Mouse (Mus musculus) left cerebral cortex, adult 18-20 months (tissue): ENCODE measurements around the gene Veph1. TPM values are rescaled to one million over a fixed set of nuclear protein-coding genes. Genes with fewer than 3 reads are reported as not detected.

Experiments used
- DNase-seq, 2 experiments: peaks; one replicate each; pipeline ENCODE4 v3.0.0; 2021 to 2022; ENCODE audit warnings: low spot score in 2 of 2, mixed read lengths in 1 of 2
- total RNA-seq, 2 experiments: library from RNA; stranded (reverse); gene quantifications; 2 replicates each; pipeline ENCODE4 v1.2.3; 2021

Veph1 gene
- total RNA-seq, 2 experiments from 2014 or later, result 0.19 TPM; not detected in 1

DNA sequence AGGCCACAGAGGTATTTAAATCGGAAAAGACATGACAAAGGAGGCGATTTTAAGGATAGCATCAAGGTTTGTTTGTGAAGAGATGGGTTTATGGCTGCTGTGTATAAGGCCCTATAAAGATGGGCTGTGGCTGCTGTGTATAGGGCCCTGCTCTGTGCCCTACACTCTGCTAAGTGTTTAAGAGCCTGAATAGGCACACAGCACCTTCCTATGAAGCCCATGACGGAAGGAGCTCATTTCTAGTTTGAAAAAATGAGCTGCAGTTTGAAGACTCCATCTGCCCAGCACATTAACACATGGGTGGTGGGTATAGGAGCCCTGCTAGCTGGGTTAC lies 194.1 kb downstream of the Veph1 start:
- no peak for DNase-seq

DNA sequence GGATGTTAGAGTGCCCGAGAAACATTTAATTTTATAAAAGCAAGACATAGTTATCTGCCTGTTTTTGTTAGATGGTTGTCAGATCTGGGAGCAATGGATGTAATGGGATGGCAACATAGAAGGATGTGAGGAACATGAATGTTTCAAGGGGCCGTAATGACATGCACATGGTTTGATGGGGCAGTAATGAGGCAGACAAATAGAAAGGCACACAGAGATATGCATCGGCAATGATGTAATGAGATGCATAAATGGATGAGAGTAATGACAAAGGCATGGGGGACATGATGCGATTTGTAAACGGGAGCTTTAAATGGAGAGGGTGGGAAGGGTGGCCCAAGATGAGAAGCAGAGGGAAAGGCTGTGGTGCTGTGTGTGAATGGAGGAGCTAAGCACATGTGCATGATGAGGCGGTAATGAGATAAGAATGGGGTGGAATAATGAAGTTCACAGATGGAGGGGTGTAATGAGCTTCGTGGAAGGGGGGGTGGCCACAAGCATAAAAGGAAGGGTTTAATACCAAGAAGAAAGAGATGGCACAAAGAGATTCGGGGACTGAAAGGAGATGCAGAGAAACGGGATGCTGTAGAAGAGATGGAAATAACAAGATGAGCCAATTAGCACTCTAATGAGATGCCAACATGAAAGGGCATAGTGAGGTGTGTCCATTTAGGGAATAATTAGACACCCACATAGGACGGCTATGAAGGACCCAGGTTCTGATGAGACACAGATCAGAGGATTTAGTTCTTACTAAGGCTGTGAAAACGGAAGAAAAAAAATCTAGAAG lies 194.6 kb downstream of the Veph1 start:
- DNase-seq, result no peak

DNA sequence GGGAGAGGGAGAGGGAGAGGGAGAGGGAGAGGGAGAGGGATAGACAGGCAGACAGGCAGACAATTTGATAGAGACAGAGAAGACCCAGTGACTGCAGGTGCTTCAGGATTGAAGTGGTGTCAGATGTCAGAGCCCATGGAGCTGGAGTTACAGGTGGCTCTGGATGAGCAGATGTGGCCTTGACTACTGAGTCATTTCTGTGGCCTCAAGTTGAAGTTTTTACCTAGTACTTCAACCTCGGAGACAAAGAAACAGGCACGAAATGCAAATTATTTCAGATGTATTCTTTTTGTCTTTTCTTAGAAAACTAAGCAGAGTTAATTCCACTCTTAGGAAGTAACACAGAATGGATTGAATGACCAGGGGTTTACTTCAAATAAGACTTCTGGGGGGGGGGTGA lies 195.6 kb downstream of the Veph1 start:
- DNase-seq, result no peak

DNA sequence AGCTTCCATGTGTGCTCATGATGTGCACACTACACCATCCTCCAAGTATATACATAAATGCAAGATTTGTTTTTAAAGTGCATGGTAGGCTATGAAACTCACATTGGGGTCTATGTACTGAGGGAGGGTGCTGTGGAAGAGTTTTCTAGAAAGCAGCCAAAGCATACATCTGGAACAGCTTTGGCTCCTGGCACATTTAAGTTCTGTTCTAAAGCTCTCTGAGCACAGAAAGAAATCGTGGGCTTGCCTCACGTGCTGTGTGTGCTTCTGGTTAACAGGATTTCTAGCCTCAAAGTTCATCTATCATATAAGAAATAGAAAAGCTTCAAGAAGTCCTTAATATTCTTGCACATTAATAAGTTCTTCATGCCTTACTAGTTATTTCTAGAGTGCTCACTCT lies 204.9 kb downstream of the Veph1 start:
- DNase-seq, result no peak

DNA sequence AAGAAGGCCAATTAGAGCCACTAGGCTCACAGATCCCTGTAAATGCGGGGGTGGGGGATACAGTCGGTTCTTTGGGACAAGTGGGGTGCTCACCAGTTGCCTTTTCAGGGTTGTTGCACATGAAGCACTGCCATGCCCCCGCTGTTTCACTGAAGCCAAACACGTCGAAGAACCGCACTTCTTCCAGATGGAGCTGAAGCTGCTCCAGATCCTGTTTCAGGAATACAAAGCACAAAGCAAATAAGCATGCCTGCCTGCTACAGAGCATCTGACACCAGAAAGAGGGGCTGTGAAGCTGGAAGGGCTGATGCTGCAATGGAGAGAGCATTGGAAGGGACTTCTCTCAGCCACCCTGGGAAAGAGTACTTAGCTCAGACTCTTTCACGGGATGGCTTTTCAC lies 209.0 kb downstream of the Veph1 start:
- no peak for DNase-seq

DNA sequence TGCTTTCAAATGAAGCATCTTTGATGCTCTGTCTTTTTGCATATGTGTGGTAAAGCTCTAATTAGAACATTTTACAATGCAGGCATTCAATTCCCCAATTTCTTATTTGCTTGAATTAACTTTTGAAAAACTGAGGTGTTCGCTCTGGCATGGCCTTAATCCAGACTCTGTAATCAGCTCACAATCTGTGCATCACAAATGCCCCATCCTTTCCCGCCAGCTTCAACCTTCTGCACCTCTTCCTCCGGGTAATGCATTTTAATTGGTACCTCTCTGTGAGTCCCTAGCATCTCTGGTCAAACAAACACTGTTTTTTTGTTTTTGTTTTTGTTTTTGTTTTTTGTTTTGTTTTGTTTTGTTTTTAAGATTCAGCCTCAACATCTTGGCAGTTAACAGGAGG lies 212.8 kb downstream of the Veph1 start:
- no peak for DNase-seq

DNA sequence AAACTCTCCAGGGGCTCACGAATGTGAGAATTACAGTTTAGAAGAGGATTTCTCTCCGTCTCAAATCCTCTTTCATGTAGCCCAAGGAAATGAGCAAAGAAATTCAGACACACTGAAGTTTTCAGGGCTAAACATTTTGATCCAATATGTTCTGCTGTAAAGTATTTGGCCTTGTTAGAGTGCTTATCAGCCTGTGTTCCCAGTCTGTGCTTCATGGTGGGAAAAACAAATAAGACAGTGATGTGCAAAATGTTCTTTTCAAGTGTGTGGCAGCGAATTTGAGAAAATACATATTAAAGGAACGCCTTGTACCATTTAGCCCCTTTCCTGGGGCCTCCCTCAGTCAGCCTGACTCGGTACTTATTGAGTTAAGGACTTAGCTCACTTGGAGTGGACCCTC lies 213.2 kb downstream of the Veph1 start:
- no peak for DNase-seq

DNA sequence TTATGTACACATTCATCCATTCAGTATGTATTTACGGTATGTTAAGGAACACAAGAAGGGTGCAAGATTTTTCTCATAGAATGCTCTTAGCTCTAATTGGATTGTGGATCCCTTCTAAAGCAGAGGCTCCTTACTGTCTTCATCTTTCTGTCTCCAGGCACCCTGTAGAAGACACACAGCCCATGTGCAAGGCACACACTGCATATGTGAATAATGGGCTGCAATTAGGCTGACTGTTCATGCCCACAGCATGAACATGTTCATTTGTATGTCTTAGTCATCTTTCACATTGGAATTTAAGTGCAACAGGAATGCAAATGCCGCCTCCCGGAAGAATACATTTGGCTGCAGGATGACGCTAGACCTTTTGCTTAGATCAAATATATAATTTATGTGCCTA lies 213.7 kb downstream of the Veph1 start:
- no peak for DNase-seq

DNA sequence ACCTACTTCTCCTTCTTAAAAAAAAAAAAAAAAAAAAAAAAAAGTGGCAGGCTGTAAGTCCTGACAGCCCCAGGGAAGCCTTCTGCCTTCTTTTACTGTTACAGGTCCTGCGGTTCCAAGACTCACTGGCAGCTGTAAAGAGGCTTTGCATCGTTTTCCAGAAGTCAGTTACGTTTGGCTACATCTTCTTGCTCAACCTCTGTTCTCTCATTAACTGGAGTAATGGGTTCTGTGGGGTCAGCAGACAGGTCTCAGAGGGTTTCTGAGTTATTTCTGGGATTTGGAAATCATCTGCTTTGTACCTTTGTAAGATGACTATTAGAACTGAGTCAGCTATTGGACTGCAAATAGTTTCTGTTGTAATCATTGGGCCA lies 215.3 kb downstream of the Veph1 start:
- DNase-seq, result no peak

DNA sequence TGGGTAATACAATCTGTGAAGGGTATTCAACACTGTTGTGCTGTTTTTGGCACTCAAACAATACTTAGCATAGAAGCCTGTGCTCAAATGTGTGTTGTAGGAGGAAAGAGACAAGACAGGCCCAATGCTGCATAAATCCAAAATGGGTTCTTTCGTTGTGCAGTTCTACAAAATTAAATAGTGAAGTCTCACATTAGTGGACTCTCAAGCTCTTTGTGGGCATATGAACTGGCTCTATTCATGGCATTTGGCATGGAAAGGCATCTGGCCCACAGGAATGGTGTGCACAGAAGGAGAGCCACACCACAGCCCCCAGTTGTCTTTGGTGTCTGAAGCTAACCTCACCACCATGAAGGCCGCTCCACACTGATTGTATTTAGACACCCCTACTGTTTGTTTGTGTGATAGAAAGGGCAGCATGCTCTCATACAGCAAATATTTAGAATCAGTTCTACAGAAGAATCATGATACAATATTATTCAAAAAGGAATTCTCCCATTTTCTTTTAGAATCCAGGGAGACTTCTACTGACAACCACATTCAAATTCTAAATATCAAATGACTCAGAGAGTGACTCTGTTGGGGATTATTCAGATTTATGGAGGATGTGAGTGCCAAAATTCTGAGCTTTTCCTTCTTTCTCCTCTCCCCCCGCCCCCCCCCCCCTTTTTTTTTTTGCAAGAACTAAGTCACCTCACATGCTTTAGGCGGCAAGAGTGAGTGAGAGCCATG lies 215.8 kb downstream of the Veph1 start:
- peak in 1 of 2 experiments; percentile 10 for DNase-seq

DNA sequence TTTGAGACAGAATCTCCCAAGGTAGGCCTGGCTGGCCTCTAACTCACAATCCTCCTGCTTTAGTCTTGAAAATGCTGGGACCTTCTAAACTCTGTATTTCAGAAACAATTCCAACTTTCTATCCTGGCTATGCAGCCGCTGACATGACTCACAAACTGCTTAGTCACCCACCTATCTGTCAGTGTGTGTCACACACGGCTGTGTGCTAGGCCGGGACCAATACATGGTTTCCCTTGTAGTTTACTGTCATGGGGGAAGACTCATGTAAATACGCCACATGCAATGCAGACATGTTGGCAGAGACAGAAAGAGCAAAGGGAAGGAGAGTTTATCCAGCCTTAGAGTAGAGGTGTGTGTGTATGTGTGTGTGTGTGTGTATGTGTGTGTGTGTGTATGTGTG lies 216.8 kb downstream of the Veph1 start:
- DNase-seq, result no peak

DNA sequence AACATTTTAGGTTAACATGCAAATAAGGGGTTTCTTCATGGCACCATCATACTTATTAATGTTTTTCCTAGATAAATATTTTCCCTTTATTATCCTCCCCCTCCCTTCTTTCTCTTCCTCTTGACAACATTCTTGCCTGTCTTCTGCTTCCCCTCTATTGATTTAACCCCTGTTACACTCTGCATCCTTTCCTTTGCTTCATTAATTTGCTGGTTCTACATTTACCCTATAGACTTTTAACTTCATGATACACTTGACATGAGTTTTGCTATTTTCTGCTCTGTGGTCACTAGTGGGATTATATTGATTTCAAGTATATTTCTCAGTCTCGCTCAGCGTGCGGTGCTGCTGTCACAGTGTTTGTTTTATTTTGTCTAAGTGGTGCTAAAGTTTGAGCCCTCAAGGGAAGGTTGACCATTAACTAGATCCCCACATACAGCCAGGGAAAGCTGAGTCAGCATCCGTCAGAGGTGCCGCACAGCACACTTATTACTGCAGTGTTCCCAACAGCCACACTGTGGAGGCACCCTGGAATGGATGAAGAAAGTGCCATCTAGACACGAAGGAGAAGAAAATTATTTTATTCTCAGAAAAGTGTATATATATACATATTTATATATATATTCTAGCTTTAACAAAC lies 217.6 kb downstream of the Veph1 start:
- no peak for DNase-seq

DNA sequence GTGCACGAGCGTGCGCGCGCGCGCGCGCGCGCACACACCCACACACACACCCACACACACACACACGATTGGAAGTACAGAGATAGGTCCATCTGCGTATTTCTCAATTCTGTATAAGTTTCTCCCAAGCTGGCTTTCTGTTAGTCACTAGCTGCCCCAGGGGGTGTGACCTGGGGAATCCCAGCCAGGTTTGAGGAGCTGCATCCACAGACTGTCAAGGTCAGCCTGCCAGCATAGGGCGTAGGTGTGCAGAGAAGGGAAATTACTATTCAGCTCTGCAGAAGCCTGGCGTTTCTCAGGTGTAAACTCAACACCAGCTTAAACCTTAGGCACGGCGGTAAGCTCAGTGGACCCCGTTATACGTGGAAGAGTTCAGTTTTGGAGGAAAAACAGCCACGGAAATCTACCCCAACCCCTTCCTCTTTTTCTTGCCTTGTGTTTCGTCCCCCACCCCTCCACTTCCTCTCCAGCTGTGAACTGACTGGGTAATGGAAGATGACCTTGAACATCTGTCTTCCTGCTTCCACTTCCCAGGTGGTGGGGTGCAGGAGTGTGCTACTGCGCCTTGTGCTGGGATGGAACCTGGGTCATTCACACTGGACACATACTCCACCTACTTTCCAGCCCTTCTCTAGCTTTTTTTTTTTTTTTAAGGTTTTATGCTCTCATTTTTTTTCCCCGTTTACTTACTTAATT lies 218.5 kb downstream of the Veph1 start:
- no peak for DNase-seq

DNA sequence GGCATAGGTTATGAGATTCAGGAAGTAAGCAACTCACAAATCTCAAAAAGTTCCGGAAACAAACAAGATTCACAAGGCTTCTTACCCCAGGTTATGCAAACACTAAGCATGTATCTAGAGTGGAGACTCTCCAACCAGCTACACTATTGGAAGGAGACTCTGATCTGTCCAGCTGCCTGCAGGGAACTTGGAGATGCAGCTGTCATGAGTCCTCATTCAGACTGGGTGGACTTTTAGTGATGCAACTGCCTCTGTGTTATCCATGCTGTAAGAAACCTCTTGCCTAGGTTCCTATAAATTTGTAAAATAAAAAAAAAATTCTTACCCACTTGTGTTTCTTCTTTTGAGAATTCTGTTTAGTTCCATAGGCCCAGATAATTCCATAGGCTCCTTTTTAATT lies 226.4 kb downstream of the Veph1 start:
- DNase-seq, result no peak

DNA sequence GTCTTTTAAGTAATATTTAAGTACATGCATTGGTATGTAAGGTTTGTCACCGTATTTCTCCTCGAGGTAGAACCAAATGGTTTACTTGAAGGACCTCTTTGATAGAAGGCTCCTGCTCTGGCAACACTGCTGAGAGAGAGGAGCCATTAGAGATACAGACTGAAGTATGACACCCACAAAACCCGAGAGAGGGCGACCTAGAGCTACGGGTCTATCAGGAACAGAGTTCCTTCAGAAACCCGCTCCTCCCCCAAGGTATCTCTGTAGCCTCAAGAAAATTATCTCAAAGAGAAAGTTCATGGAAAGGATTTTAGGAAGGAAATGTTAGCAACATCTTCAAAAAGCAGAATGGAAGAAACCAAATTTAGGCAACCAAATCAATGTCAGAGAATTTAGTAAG lies 232.8 kb downstream of the Veph1 start:
- DNase-seq, result no peak

DNA sequence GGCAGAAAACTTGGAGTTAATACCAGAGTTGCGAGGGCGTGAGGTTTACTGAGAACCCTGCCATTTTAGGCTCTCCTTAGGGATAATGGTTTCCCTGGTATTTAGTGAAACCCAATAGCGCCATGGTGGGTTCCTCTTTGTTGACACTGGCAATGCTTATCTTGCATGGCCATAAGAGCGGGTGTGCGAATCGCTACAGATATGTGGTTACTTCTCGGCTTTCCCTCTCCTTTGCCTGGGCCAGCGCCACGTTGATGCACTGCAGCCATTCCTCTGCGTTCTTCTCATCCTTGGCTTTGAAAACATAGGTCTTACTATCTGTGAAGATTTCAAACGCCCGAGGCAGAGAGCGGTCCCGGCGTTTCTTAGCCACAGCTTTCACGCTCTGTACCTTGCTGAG lies 239.7 kb downstream of the Veph1 start:
- no peak for DNase-seq

DNA sequence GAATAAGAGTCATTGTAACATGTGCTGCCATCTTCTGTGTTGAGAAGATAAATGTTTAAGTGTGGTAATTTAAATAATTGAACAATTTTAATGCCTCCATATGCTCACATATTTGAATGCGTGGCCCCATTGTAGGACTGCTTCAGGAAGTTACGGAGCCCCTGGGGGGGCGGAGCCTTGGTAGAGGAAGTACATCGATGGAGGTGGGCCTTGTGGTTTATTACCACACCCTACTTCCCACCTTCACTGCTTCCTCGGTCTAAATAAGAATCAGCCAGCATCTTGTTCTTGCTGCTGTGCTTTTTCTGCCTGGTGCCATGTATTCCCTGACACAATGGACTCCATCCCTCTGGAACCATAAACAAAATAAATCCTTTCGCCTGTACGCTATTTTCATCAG lies 241.0 kb downstream of the Veph1 start:
- DNase-seq, result no peak

DNA sequence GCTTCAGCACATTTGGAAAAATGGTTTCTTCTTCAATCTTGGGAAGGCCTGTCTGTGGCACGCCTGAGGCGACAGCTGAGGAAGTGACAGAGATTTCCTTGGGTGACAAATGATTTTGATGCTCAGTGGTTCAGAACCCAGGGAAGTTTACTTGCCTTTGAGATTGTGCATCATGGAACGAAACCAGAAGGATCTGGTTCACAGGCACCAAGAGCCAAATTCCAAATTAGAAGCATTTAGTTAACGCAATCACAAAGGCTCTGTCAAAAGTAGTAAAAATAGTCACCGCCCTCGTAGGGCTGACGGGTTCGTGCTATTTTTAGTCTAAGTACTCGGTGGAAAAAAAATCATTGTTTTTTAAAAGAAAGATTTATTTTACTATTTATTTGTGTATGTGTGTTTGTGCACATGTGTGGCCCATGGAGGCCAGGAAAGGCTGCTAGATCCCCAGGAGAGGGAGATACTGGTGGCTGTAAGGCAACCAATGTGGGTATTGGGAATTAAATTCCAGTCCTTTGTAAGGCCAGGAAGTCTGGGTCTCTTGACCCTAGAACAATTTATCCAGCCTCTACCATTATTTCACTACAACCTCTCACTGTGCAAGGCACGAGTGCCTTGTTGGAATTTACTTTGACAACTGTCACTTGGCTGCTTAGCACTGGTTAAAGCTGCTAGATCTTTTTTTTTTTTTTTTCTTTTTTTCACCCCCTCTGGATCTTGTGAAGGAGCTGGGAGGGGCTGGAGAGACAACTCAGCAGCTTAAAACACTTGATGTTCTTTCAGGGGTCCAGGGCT lies 246.3 kb downstream of the Veph1 start:
- peak in 1 of 2 experiments; percentile 5 for DNase-seq

DNA sequence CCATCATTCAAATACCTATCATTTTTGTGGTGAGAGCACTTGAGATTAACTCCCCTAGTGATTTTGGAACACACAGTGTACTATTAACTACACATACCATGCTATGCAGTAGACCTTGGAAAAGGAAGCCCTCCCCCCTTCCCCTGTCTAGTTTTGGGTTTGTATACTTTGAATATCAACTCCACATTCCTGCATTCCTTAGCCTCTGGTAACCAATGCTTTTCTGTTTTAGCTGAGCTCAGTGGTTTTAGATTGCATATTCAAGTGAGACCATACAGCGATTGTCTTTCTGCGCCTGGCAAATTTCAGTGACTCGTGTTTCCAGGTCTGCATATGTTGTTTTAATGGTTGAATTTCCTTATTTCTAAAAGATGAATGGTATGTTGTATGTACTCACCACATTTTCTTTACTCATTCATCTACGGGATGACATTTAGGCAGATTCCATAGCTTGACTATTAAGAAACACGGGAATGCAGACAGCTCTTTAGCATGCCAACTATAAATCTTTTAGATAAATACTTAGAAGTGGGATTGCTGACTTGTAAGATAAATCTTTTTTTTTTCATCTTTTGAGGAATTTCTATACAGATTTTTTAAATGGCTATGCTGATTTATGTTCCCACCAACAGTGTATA lies 255.7 kb downstream of the Veph1 start:
- no peak for DNase-seq

DNA sequence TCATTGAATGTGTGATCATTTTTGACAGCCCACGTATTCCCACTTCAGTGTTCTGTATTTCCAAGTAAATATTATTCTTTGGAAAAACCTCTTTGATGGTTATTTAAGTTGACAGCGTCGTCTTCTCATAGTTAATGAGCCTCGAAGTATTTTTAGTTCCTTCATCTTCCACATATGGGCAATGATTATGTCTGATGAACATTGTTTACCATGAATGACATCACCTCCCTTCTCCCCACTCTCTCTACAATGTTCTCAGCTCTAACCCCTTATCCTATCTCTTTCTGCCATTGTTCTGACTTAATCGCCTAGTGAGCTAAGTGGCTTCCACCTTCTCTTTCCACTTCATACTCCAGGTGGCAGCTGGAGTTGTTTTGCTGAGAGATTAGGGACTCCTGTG lies 261.4 kb downstream of the Veph1 start:
- DNase-seq, result no peak

DNA sequence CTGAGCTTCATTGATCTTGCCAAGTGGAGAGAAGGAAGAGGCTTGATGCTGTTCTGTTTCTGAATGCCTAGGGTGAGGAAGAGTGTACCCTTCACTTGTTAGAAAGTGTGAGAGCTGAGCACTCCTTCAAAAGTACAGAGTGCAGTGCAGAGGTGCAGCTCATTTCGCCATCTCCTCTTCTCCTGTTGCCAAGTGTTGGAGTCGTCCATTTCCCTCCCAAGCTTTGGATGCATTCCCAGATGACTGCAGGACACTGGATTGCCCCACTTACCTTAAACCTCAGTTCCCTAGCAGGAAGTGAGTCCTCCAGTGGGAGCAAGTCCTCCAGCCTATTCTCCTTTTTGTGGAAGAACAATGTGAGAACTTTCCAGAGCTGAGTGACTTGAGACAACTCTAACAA lies 263.3 kb downstream of the Veph1 start:
- DNase-seq, result no peak
